Mouse (Mus musculus) heart, postnatal 14 days (tissue): ENCODE results near the gene Sit1. TPM values are rescaled to one million over a fixed set of nuclear protein-coding genes. Genes with fewer than 3 reads are reported as not detected.
"Not testable (repeated sequence)": the region's sequence is repeated elsewhere in the genome, so short reads cannot be mapped to it uniquely, and the experiment has no call there.

ENCODE experiments used
- DNase-seq, 2 experiments: peaks; one replicate each; pipeline ENCODE4 v3.0.0; 2021 to 2022
- intact Hi-C: fragments of 180-260 bp; cut with DNase I; formaldehyde crosslinking; loops from one replicate; pipeline ENCODE4 v1.15.1; 2025
- total RNA-seq, 2 experiments: library from RNA; stranded (reverse); gene quantifications; 2 replicates each; pipeline ENCODE4 v1.2.3; 2021

Gene Sit1
- total RNA-seq, 2 experiments from 2014 or later = 1.4 TPM; not detected in 1

DNA sequence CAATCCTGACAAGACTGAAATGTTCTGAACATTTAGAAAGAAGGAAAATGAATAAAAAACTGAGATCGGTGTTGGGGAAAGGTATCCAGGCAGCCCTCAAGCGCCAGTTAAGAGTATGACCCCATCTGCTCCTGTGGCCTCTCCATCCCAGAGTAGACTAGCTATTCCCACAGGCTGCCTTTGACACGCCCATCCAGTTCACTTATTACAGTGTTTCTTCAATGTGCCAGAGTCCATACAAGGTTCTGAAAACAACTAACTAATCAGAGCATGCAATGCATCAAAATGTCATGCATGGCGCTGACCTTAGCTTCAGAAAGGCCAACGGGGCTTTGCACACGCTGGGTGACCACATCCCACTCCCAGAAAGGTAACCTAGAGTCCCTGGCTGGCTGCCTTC lies 20.0 kb upstream of the Sit1 start:
- no peak for DNase-seq
- intact Hi-C loops = no loop called here

DNA sequence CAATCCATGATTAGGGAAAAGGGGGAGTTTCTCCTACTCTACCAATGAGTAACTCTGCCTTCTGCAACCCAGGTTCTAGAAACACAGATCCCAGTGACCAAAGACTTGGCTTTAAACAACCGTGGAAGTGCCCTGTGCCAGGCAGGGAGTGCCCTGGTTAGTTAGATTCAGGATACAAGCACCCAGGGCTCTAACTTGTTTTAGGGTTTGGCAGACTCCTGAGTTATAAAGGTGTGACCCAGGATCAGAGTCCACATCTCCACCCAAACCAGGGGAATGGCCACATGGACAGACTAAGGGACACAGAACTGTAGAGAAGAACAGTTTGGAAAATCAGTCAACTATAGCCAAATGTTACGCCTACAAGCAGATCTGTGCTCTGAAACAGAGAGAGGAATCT lies 19.5 kb upstream of the Sit1 start:
- DNase-seq = no peak
- intact Hi-C loops = no loop called here

DNA sequence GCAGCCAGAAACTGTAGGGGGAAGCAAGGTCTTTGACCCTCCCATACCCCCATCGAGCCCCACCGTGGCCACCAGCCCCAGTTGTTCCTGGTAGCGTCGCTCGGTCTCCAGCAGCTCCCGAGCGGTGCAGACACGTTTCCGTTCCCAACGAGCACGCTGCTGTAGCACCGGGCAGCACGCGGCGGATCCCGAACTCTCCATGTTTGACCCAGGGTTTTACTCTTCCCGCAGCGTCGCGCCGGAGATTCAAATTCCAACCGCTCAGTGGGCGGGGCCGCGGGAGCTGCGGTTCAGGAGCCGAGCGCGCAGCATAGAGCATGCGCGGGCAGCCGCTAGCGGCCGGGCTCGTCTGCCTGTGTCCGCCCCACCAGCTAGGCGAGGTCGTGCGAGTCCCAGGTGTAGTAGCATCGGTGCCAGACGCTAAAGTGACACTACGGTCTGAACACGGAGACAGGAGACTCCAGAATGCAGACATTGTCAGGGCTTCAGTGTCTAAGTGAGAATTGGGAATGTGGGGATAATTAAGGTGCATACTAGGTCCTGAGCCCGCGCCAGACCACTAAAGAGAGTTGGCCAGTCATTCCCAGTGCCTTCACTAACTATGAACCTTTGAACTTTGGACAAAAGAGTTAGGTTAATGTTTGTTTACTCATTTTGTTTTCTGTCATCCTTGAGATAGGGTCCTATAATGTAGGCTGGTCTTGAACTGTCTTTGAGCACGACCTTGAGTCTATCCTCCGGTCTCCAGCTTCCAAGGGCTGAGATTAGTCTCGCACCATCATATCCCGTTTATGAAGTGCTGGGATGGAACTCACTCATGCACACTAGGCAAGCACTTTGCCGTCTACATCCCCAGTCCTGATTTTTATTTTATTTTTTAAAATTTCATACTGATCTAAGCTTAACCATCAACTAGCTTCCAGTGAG lies 16.1 kb upstream of the Sit1 start, which contains the start of gene Arhgef39:
Gene Arhgef39, minus strand, starts transcription at position 289 of the 927 bp plus-strand sequence.
- DNase-seq = peak; percentile 86 to 89
- intact Hi-C loops = loop anchor here (2.0 to 5.0 kb wide), 2 partner anchors 21 to 33 kb away; no protein-coding TSS in a partner anchor

DNA sequence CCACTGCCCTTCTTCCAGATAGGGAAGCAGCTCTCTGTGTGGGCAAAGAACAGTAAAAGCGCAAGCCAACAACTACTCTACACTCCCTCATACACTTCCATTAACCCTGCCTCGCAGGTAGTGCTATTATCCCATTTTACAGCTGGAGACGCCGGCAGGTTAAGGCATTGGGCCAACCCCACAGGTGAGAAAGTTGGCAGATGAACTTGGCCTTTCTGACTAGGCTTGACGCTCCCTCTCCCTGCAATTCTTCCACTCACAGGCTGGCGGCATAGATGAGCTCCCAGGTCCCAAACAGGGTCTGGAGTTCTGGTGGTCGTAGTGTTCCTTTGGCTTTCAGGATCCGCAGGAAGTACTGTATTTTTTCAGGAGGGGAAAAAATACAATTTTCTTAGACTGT lies 15.4 kb upstream of the Sit1 start:
- DNase-seq = no peak
- intact Hi-C loops = loop anchor here (2.0 to 5.0 kb wide), 2 partner anchors 22 to 33 kb away; no protein-coding TSS in a partner anchor

DNA sequence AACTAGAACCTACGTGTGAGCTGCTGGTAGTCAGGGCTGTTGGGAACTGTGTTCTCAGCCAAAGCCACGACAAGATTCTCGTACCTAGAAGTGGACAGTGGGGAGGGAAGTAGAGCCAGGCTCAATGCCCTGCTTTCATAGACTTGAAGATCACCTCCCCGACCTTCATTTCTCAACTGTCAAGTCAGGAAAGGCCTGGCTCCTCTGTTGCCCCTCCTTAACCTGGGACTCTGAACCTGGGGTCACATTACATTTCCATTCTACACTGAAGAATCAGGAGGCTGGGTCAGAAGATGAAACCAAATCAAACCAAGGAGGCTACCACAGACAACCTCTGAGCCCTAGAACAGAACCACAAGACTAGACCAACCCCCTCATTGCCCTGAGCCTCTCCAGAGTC lies 14.4 kb upstream of the Sit1 start:
- DNase-seq = no peak
- intact Hi-C loops = loop anchor here (2.0 to 5.0 kb wide), 2 partner anchors 23 to 34 kb away; no protein-coding TSS in a partner anchor

DNA sequence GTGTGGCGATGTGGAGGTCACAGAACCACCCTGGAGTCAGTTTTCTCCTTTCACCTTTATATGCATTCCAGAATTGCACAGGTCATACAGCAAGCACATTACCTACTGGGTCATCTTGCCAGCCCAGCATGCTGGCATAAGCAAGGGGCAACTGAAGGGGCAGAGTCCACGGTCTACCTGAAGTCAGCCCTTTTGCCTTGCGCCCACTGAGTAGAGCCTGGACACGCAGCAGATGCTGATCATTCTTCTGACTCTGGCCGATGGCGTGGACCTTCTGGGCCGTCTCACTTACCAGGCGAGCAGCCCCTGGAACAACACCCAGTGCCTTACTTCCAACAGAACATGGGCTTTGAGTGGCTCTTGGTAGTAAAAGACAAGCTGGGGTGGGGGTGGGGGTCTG lies 13.9 kb upstream of the Sit1 start:
- no peak for DNase-seq
- intact Hi-C loops = loop anchor here (5.0 kb wide), 1 partner anchor 35 kb away; no protein-coding TSS in a partner anchor

DNA sequence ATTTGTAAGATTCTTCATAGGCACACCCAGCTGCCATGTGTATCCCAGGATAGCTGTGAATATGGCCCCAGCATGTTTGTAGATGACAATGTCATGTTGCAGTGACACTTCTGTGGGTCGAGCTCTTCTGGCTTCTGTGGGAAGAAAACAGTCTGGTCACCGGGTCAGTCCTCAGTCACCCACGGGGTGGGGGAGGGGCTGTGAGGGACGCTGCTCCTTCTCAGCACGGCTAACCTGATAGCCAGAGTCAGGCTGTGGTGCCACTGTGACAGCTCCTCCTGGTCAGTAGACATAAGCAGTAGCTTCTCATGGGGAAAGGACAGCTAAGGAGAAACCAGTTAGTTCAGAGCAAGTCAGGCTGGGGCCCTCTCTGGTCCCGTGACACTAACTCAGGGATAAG lies 13.1 kb upstream of the Sit1 start:
- intact Hi-C loops = loop anchor here (5.0 kb wide), 1 partner anchor 36 kb away; no protein-coding TSS in a partner anchor
- DNase-seq = no peak

DNA sequence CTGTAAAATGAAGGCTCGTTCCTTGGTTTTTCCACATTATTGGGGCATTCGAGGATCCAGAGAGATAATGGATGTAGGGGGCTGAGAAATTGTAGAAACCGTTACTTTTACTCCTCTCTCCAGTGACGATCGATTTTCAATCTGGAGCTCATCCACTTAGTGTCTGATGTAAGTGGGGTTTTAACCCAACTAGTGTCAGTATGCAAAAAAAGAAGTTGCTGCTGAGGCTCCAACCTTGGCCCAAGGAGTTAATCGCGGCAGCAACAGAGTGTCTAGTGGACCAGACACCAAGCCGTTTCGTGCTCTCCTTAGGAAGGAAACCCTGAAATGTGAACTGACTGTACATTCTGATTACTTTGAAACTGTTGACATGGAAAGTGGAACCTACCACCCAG lies 10.3 kb upstream of the Sit1 start:
- intact Hi-C loops = no loop called here
- DNase-seq = no peak

DNA sequence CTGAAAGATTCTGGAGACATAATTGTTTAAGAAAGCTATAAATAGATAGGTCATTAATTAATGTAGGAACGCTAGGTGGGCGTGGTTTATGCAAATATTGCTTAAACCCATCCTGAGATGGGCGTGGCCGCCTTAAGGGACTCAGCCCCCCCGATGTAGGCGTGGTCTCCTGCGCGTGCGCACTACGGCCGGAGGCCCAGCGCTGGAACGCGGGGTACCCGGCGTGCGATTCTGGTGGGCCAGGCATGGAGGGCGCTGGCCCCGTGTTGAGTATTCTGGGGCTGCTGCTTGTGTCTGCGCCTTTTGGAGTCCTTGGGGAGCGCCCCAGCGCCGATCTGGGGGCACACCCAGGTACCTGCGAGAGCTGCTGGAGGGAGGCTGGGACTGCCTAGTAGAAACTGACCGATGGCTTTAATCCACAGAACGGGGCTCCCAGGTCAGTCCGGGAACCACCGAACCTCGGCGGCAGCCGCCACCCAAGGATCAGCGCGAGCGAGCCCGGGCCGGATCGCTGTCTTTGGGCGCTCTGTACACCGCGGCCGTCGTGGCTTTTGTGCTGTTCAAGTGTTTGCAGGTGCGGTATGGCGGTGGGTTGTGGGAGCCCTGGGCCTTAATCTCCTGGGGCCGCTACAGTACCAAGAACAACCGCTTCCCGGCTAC lies 9.8 kb upstream of the Sit1 start:
- intact Hi-C loops = no loop called here
- DNase-seq = peak; percentile 98

DNA sequence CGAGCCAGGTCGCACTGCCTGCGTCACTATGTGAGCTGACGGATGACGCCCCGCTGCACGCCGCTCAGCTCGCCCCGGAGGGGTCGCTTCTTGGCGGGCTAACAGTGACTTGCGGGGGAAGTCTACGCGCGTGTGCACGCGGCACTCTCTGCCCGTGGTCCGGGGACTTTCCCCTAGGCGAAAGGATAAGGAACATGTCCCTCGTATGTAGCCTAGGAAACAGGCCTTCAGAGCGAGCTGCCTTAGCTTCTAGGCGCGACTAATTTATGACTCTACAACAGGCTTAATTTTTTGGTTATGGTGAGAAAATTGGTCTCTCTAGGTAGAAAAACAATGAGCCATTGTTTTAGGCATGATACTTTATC lies 9.3 kb upstream of the Sit1 start, which contains the start of gene Ccdc107:
Gene Ccdc107, plus strand, starts transcription at position 80 of the 365 bp plus-strand sequence.
- peak; percentile 87 to 92 for DNase-seq
- intact Hi-C loops = no loop called here

DNA sequence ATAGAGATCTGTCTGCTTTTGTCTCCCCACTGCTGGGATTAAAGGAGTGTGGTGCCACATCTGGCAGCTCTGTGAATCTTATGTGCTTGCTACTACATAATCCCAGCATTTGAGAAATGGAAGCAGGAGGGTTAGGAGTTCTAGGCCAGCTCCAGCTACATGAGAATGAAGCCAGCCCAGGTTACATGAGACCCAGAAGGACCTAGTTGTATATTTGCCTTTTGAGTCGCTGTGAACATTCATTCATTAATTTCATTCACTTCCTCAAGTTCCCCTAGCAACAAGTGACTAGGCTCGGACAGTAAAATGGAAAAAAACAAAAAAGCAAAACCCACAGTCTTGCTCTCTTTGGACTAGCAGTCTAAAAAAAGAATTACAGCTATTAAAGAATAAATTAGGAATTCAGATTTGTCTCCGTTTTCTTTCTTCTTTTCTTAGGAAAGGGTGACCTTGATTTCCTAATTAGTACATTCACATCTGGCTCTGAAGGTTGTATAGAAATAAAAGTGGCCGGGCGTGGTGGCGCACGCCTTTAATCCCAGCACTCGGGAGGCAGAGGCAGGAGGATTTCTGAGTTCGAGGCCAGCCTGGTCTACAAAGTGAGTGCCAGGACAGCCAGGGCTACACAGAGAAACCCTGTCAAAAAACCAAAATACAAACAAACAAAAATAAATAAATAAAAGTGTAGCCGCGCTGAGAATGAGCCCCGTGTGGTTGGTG lies 8.7 kb upstream of the Sit1 start:
- DNase-seq = no peak
- intact Hi-C loops = no loop called here

DNA sequence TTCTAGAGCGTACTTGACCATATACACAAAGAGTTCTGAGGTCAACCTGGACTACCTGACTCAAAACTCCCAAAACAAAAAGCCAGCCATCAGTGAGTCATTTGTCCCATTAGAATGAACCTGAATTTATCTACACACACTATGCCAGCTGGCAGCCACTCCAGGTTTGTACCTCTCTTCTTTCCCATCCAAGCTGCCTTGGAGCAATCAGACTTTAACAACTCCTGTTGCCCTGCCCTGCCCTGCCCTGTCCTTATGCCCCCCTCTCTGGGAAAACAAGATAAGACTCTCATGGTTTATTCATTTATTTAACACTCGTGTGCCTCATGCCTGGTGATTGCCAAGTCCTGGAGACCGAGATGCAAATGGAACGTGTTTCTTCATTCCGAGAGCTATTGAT lies 7.3 kb upstream of the Sit1 start:
- DNase-seq = no peak
- intact Hi-C loops = no loop called here

DNA sequence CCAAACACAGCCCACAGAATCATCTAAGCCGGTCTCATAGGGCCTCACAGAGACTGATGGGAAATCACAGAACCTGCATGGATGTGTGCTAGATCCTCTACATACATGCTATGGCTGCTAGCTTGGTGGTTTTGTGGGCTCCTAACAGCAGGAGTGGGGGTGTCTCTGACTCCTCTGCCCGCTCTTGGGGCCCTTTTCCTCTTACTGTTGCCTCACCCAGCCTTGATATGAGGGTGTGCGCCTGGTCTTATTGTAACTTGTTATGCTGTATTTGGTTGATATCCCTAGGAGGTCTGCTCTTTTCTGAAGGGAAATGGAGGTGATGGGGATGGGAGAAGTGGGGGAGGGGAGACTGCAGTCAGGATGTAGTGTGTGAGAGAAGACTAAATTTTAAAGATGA lies 6.1 kb upstream of the Sit1 start:
- intact Hi-C loops = loop anchor here (1.0 kb wide), 1 partner anchor 69 kb away; no protein-coding TSS in a partner anchor
- DNase-seq = no peak

DNA sequence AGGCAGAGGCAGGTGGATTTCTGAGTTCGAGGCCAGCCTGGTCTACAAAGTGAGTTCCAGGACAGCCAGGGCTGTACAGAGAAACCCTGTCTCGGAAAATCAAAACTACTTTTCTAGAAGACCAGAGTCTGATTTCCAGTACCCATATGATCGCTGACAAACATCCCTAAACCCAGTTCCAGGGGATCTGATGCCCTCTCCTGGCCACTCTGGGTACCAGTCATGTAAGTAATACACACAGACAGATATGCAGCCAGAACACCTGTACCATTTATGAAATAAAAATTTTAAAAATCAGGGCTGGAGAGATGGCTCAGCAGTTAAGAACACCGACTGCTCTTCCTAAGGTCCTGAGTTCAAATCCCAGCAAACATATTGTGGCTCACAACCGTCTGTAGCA lies 2.1 kb upstream of the Sit1 start:
- DNase-seq, intact Hi-C loops: not testable (repeated sequence)

DNA sequence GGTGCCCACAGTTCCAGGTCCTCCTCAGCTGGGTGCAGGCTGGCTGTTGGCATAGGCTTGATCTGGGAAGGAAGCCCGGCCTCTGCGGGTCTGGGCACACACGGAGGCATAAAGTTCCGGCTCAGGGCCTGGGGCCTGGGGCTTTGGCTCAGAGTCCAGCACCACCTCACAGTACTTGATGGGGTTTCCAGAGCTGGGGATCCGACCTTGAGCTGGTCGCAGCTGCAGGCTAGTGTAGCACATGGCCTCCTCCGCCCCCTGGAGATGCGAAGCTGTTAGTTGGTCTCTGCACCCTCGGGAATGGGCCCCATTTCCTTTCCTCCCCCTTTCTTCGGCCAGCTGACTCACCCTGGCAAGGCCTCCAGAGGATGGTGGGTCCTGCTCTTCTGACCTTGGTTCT lies 943 bp downstream of the Sit1 start:
- intact Hi-C loops = no loop called here

DNA sequence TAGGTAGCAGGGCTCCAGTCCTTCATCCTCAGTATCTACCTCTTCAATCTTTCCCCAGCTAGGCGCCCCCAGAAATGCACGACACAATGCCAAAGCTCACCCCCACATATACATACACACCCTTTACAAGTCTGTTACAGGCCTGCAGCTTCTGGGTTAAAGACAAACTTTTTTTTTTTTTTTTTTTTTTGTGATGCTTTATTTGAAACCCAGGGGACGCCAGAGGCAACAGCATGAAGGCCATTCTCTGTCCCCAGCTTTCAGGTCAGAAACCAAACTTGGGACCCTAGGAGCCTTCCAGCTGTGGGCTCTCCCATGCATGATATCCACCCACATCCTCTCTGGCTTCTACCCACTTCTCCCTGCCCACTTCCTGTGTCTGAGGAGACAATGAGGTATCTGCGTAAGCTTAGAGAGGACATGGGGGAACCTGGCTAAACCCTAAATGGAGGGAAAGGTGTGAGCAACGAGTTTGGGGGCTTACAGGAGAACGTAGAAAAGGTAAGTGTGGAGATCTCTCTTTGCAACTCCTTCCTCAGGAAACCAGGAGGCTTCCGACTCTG lies 1.6 kb downstream of the Sit1 start:
- intact Hi-C loops = no loop called here
- no peak for DNase-seq

More for the DNA sequence above, 943 bp downstream of the Sit1 start:
- no peak for DNase-seq

DNA sequence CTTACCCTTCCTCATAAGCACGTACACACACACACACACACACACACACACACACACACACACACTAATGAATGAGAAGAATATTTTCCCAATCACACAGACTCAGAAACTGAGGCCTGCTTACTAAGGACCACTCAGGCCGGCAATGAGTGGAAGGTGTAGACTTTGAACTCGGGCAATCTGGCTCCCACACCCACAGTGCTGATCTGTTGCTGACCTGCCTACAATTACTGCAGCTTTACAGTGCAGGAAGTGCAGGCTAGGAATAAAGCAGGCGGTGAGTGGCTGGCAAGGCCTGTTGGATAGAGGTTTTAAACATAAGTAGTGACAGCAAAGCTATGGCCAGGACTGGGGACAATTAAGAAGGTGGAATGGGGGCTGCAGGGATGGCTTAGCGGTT lies 2.5 kb downstream of the Sit1 start:
- no peak for DNase-seq
- intact Hi-C loops = no loop called here

DNA sequence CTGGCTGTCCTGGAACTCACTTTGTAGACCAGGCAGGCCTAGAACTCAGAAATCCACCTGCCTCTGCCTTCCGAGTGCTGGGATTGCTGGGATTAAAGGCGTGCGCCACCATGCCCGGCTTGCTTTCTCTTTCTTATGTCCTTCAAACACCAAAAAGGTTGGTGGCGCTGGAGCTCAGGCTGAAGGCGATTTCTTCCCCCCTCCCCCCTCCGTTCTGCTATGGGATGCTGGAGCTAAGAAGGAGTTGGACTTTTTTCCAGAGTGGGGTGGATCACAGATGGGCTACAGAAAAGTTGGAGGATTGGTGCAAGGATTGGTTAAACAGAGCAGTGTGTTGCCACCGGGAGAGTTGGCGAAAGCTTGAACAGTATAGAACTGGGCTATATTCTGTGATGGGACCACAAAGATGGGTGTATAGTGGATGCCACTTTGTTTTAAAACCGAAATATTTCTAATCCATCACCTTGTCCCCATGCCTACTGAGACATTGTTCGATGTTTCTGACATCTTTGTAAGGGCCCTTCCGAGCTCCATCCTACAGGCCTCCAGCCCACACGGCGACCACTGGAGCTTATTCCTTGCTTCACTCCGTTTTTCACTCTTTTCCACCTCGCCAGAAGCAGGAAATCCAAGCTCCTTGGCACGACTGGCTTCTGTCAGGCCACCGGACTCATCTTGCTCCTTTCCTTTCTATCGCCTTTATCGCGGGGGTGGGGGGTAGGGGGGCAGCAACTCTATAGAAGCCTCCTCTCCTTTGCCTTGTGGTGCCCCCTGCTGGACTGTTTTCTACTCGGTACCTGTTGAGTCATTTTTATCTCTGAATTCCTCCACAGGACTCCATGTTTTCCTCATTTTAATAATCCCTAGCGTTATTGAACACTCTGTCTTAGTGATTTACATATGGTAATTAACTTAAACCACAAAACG lies 4.4 kb downstream of the Sit1 start:
- DNase-seq = peak; percentile 70 to 83
- intact Hi-C loops = loop anchor here (2.0 kb wide), 1 partner anchor 36 kb away; no protein-coding TSS in a partner anchor

DNA sequence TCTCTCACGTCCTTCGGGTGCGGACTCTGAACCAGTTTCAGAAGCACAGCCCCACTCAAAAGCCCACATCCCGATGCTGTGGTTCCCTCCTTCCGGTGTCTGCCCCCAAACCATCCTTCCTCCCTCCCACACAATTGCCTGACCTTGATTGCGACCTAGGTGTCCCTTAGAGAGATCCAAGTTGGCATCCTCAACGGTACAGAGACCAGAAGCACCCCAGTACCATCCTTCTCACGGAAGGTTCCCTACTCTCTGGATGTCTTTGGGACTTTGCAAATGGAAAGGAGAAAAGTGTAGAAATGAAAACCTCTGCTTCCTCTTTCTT lies 5.0 kb downstream of the Sit1 start:
- DNase-seq = no peak
- intact Hi-C loops = loop anchor here (2.0 kb wide), 1 partner anchor 36 kb away; no protein-coding TSS in a partner anchor
